Mouse (Mus musculus): Measurements from ENCODE around the gene Ccnt1.

- TF ChIP-seq CTCF (IDR thresholded peaks at IDR 0.05; ENCODE audit: low read depth, low read length) (peak; percentile 88), POLR2A (IDR thresholded peaks at IDR 0.05; ENCODE audit: borderline replicate concordance, low read depth, low read length) (no peak)
Observed at GRCm38 (mm10) chr15:98517380-98518355, 53.1 kb downstream of the Ccnt1 start.

Data from bone marrow macrophage, adult 2 months (primary cell).